Mouse (Mus musculus) embryonic facial prominence, embryonic 13.5 days (tissue): Measurements from ENCODE around the gene Ufsp2. TPM values are rescaled to one million over a fixed set of nuclear protein-coding genes. Genes with fewer than 3 reads are reported as not detected.

ENCODE experiments used
- ATAC-seq: fragments of 200-750 bp; cut with Nextera tagmentation; 2 replicates; pipeline ENCODE4 v1.8.0; 2017; ENCODE audit warnings: low read depth; ENCODE audit not compliant: insufficient number of reproducible peaks, insufficient read depth, low FRiP score, low TSS enrichment
- H3K27ac ChIP-seq: fragments of 300-500 bp; sonication (generic); 2 replicates; pipeline ENCODE4 v1.5.1; 2015; ENCODE audit warnings: moderate library complexity, mild to moderate bottlenecking, inconsistent platforms
- H3K27me3 ChIP-seq: fragments of 300-500 bp; sonication (generic); 2 replicates; pipeline ENCODE4 v1.6.1; 2015; ENCODE audit warnings: mild to moderate bottlenecking, inconsistent platforms
- H3K36me3 ChIP-seq: fragments of 300-500 bp; sonication (generic); 2 replicates; pipeline ENCODE4 v1.6.1; 2015; ENCODE audit warnings: mild to moderate bottlenecking, inconsistent platforms
- H3K4me1 ChIP-seq: fragments of 300-500 bp; sonication (generic); 2 replicates; pipeline ENCODE4 v1.6.1; 2015; ENCODE audit warnings: inconsistent platforms
- H3K4me2 ChIP-seq: fragments of 300-500 bp; sonication (generic); 2 replicates; pipeline ENCODE4 v1.6.1; 2015; ENCODE audit warnings: moderate library complexity, mild to moderate bottlenecking, inconsistent platforms
- H3K4me3 ChIP-seq: fragments of 300-500 bp; sonication (generic); 2 replicates; pipeline ENCODE4 v1.5.1; 2015; ENCODE audit warnings: mild to moderate bottlenecking, inconsistent platforms
- H3K9ac ChIP-seq: fragments of 300-500 bp; sonication (generic); 2 replicates; pipeline ENCODE4 v1.6.1; 2015; ENCODE audit warnings: mild to moderate bottlenecking, inconsistent platforms
- H3K9me3 ChIP-seq: fragments of 300-500 bp; sonication (generic); 2 replicates; pipeline ENCODE4 v1.6.1; 2016; ENCODE audit warnings: inconsistent platforms
- WGBS: fragments of 180-500 bp; shearing (Covaris S2); methylation state at CpG from one replicate; pipeline ENCODE4 v1.1.7; 2015; ENCODE audit warnings: mixed read lengths; 5-methylcytosine and 5-hydroxymethylcytosine counted together
- polyA plus RNA-seq: library from polyadenylated mRNA; unstranded; fragments of >200 nt; fragmentation: Nextera tagmentation; extraction: Ambion mirVana; gene quantifications from 2 replicates; pipeline ENCODE4 v1.2.1, GENCODE M21; 2015

The Ufsp2 gene
- polyA plus RNA-seq = 94.7 and 102 TPM in 2 replicates

DNA sequence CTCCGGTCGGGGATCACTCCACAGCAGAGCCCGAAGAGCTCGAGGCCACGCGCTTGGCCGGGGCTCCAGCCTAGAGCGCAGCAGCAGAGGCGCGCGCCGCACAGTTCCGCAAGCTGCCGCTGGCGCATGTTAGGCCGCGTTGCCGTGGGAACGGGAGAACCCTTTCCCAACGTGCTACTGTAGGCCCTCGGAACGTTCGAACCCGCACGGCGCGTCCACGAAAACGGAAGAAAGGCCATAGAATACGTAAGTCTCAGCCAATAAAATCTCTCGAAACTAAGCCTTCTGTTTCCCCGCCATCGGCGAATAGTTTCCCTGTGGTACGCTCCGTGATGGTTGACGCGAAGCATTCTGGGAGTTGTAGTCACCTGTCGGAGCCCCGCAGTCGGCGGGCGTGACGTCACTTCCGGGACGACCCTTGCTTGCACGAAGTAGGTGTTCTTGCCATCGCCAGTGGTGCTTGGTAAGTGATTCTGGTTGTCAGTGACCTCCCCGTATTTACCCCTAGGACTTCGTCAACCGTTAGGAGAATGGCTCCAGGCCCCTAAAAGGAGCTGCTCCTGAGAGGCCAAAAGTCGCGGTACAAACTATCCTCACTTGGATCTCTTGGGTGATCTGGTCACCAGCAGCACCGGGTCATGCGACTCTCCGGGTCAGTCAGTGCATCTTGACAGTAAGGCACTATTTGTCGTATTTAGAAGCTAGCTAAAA lies at the start of gene Ufsp2, which contains the start of gene 1700029J07Rik:
Gene Ufsp2, plus strand, starts transcription at position 403 of the 711 bp plus-strand sequence.
Gene 1700029J07Rik, minus strand, starts transcription at position 127 of the 711 bp plus-strand sequence.
- H3K27me3 ChIP-seq = no peaks in the 10 kb centered on the region
- peak within 1 kb of the TSS; percentile 78 for H3K9ac ChIP-seq
- peak; percentile 96 for ATAC-seq
- peaks cover 14% of the 10 kb centered on the region for H3K4me1 ChIP-seq
- 0 out of 2 replicates have a peak, but pooled peaks cover 4% of the 10 kb centered on the region for H3K9me3 ChIP-seq
- H3K36me3 ChIP-seq = peaks cover 11% of the 10 kb centered on the region
- peak within 1 kb of the TSS; percentile 86 for H3K27ac ChIP-seq
- under 1% methylated on average over 57 of the region's 57 CpGs for WGBS
- H3K4me2 ChIP-seq = peak within 1 kb of the TSS; percentile 71
- H3K4me3 ChIP-seq = peak within 1 kb of the TSS; percentile 68

DNA sequence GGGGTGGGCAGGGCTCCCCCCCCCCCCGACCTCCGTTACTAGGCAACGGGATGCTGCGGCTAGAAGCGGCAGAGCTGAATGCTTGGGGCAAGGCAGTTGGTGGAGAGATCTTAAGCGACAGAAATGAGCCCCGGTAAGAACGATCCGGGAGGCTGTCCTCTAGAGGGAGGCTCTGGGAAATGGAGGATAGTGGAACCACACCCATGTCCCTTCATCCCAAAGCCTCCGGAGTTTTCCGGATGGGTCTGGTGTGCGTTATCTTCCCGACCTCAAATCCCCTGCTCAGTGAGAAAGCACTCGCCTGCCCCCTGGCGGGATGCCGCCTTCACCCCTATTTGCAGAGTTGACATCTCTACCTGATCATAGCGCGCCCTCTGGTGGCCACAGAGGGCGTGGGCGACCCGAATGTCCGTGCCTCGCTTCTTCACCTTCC lies 40.7 kb upstream of the Ufsp2 start, which contains the start of gene Ccdc110:
Gene Ccdc110, plus strand, starts transcription at position 38 of the 433 bp plus-strand sequence.
- Histone ChIP-seq H3K36me3 (no peaks in the 10 kb centered on the region), H3K4me1 (no peaks in the 10 kb centered on the region), H3K9me3 (0 out of 2 replicates have a peak, but pooled peaks cover 5% of the 10 kb centered on the region), H3K27me3 (peaks cover 4% of the 10 kb centered on the region), H3K9ac (peak within 1 kb of the TSS; percentile 52), H3K4me2 (peak within 1 kb of the TSS; percentile 60), H3K27ac (no peak within 1 kb of the TSS), H3K4me3 (peak within 1 kb of the TSS; percentile 35)
- WGBS = under 1% methylated on average over 23 of the region's 23 CpGs
- peak; percentile 69 for ATAC-seq

- H3K36me3 ChIP-seq = no peaks in the 10 kb centered on the region
- 89% methylated on average over 9 of the region's 9 CpGs for WGBS
- H3K27me3 ChIP-seq = peaks cover 4% of the 10 kb centered on the region
- H3K4me1 ChIP-seq = no peaks in the 10 kb centered on the region
- H3K4me3 ChIP-seq = no peak overlapping the region
- H3K9ac ChIP-seq = no peak overlapping the region
- H3K27ac ChIP-seq = no peak overlapping the region
- ATAC-seq = no peak
- H3K9me3 ChIP-seq = no peaks in the 10 kb centered on the region
- H3K4me2 ChIP-seq = no peak overlapping the region
These were observed 38.3 kb upstream of the Ufsp2 start for GRCm38 (mm10) chr8:45936986-45937385.

GRCm38 (mm10) chr8:45946283-45946682 lies 29.0 kb upstream of the Ufsp2 start:
- Histone ChIP-seq H3K9me3 (no peaks in the 10 kb centered on the region), H3K27ac (no peak overlapping the region), H3K36me3 (no peaks in the 10 kb centered on the region), H3K27me3 (no peaks in the 10 kb centered on the region), H3K4me2 (no peak overlapping the region), H3K9ac (no peak overlapping the region), H3K4me1 (no peaks in the 10 kb centered on the region), H3K4me3 (no peak overlapping the region)
- ATAC-seq = no peak
- 89% methylated on average over 4 of the region's 4 CpGs for WGBS

DNA sequence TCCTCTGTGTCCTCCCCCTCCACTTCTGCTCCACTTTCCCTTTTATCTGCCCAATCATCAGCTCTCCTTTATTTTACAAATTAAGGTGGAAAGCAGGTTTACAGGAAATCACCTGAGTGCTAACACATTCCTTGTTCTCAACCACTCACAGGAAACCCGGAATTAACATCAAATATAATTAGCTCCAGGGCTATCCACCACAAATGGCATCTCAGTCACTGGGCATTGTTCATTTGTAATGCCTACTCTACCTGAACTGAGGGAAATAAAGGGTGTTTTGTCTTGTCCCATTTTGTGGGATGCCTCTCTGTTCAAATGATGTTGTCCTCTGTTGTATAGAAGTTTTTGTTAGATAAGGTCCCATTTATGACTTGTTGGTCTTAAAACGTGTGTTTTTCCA lies 24.7 kb upstream of the Ufsp2 start:
- WGBS = 46% methylated on average over 2 of the region's 2 CpGs

GRCm38 (mm10) chr8:45970894-45971293 lies 4.4 kb upstream of the Ufsp2 start:
- Histone ChIP-seq H3K4me1 (peaks cover 8% of the 10 kb centered on the region), H3K36me3 (no peaks in the 10 kb centered on the region; the same call in 1 of the 2 replicates), H3K4me2 (no peak overlapping the region), H3K27me3 (no peaks in the 10 kb centered on the region), H3K27ac (no peak overlapping the region), H3K9me3 (0 out of 2 replicates have a peak, but pooled peaks cover 4% of the 10 kb centered on the region), H3K9ac (no peak overlapping the region), H3K4me3 (no peak overlapping the region)
- 93% methylated on average over 12 of the region's 12 CpGs for WGBS
- no peak for ATAC-seq

More for the DNA sequence above, 24.7 kb upstream of the Ufsp2 start:
- Histone ChIP-seq H3K4me1 (no peaks in the 10 kb centered on the region), H3K9me3 (no peaks in the 10 kb centered on the region), H3K36me3 (no peaks in the 10 kb centered on the region), H3K27me3 (no peaks in the 10 kb centered on the region), H3K9ac (no peak overlapping the region), H3K4me2 (no peak overlapping the region), H3K4me3 (no peak overlapping the region), H3K27ac (no peak overlapping the region)
- no peak for ATAC-seq

- H3K9ac ChIP-seq = peak overlapping the region; percentile 77; the same call in 1 of the 2 replicates
- H3K4me3 ChIP-seq = no peak overlapping the region; the same call in 1 of the 2 replicates
- H3K9me3 ChIP-seq = 0 out of 2 replicates have a peak, but pooled peaks cover 4% of the 10 kb centered on the region
- H3K27me3 ChIP-seq = no peaks in the 10 kb centered on the region
- ATAC-seq = no peak
- H3K4me2 ChIP-seq = peak overlapping the region; percentile 71
- H3K4me1 ChIP-seq = peaks cover 14% of the 10 kb centered on the region
- H3K27ac ChIP-seq = peak overlapping the region; percentile 86; the same call in 1 of the 2 replicates
- peaks cover 8% of the 10 kb centered on the region for H3K36me3 ChIP-seq
- 76% methylated on average over 8 of the region's 8 CpGs for WGBS
These were observed 1.3 kb upstream of the Ufsp2 start for GRCm38 (mm10) chr8:45973988-45974505.

DNA sequence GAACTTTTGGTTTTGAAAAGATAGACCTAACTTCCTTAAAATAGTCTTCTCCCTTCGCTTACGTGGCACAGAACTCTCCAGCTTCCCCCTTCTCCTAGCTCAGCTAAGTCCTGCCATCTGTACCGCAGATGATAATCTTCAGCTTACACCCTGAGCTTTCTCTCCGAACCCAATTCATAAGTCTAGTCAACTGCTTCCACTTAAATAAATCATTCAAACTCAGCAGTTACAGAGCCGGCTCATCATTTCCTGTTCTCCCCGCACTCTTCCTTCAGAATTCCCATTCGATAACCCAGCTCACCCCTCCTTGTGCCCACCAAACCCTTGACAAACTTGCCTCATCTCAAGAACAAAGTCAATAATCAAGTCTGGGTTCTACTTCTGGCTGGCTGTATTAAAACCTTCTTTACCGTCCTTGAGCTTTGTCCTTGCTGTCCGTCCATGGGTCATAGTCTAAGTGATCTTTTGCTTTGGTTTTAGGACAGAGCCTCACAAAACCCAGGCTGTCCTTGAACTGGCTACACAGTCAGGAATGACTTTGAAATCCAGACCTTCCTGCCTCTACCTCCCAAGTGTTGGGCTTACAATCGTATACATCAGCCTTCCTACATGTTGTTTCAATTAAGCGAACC lies 625 bp downstream of the Ufsp2 start:
- peak overlapping the region; percentile 71 for H3K4me2 ChIP-seq
- H3K4me1 ChIP-seq = peaks cover 14% of the 10 kb centered on the region
- no peaks in the 10 kb centered on the region for H3K27me3 ChIP-seq
- peak overlapping the region; percentile 78 for H3K9ac ChIP-seq
- H3K4me3 ChIP-seq = peak overlapping the region; percentile 68
- H3K27ac ChIP-seq = peak overlapping the region; percentile 86; the same call in 1 of the 2 replicates
- 52% methylated on average over 11 of the region's 11 CpGs for WGBS
- 0 out of 2 replicates have a peak, but pooled peaks cover 2% of the 10 kb centered on the region for H3K9me3 ChIP-seq
- H3K36me3 ChIP-seq = peaks cover 16% of the 10 kb centered on the region
- no peak for ATAC-seq

GRCm38 (mm10) chr8:45986665-45987064 lies 11.3 kb downstream of the Ufsp2 start:
- no peaks in the 10 kb centered on the region for H3K9me3 ChIP-seq
- no peak overlapping the region for H3K9ac ChIP-seq
- no peaks in the 10 kb centered on the region for H3K27me3 ChIP-seq
- 0 out of 2 replicates have a peak, but pooled peaks cover 4% of the 10 kb centered on the region for H3K4me1 ChIP-seq
- no peak overlapping the region for H3K4me2 ChIP-seq
- H3K36me3 ChIP-seq = peaks cover 54% of the 10 kb centered on the region
- H3K27ac ChIP-seq = no peak overlapping the region
- no peak for ATAC-seq
- no peak overlapping the region for H3K4me3 ChIP-seq
- 67% methylated on average over 3 of the region's 3 CpGs for WGBS

DNA sequence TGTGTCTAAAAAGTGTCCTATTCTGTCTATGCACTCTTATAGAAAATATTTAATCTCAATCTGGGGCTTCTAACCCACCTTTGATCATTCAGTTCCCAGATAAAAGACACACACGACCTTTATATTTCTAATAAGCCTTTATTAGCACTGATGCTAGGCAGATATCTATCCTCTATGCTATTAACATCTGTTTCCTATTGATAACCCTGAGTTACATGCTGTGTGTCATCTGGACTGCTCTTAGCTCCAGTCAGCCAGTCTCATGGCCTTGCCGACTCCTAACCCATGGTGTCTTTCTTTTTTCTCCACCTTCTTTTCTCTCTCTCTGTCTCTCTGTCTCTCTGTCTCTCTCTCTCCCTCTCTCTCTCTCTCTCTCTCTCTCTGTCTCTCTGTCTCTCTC lies 12.9 kb downstream of the Ufsp2 start:
- no peak for ATAC-seq
- H3K9me3 ChIP-seq = no peaks in the 10 kb centered on the region
- 48% methylated on average over 2 of the region's 2 CpGs for WGBS
- H3K4me3 ChIP-seq = no peak overlapping the region
- peaks cover 46% of the 10 kb centered on the region for H3K36me3 ChIP-seq
- no peak overlapping the region for H3K27ac ChIP-seq
- no peak overlapping the region for H3K4me2 ChIP-seq
- H3K9ac ChIP-seq = no peak overlapping the region
- H3K4me1 ChIP-seq = 0 out of 2 replicates have a peak, but pooled peaks cover 4% of the 10 kb centered on the region
- no peaks in the 10 kb centered on the region for H3K27me3 ChIP-seq

GRCm38 (mm10) chr8:45990631-45991310 lies 15.4 kb downstream of the Ufsp2 start:
- Histone ChIP-seq H3K9me3 (no peaks in the 10 kb centered on the region), H3K4me3 (no peak overlapping the region), H3K27ac (no peak overlapping the region), H3K36me3 (peaks cover 42% of the 10 kb centered on the region), H3K9ac (no peak overlapping the region), H3K27me3 (no peaks in the 10 kb centered on the region), H3K4me2 (no peak overlapping the region), H3K4me1 (0 out of 2 replicates have a peak, but pooled peaks cover 4% of the 10 kb centered on the region)
- WGBS = 94% methylated on average over 4 of the region's 4 CpGs
- ATAC-seq = no peak
